Comparison of ENCODE assay signal across 13 mouse cellular contexts in the genomic region with DNA sequence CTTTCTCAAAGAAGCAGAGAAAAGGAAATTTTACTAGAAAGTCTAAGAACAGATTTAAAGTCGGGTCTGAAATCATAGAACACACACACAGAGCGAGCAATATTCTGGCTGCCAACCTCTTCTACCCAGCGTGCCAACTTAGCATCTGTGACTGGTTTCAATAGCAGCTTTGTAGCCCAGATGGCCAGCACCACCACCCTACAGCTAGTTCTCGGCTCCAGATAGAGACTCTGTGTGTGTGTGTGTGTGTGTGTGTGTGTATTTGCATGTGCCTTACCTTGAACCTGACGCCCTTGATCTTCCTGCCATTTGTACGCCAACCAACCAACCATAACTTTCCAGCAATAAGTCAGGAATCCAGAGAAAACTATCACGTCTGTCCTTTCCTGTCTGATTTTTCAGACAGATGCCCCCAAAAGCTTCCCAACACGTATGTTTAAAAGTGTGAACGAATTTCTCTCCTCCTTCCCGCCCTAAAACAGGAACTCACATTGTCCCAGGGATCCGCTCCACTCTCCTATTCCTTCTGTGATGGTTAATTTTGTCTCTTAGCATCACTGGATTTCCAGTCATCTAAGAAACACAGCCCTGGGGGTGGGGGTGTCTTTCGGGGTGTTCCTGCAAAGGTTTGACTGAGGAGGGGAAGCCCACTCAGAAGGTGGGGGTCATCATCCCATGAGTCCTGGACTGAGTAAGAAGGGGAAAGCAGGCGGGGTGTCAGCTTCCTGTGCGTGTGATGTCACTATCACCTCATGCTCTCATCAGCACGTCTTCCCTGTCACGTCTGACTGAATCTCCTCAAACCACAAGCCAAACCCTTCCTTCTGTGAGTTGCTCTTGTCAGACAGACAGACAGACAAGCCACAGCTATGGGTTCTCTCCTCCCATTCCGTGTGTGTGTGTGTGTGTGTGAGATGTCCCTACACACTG. TPM values are rescaled to one million over a fixed set of nuclear protein-coding genes. Genes with fewer than 3 reads are reported as not detected.
A peak's percentile ranks its signal among the peaks of the same experiment; 100 is the strongest.
DNase-seq lines count a peak whose midpoint lies in the region; ATAC-seq lines count a peak whose summit lies in the region.
"Had no signal": no experiment of that assay in that cellular context is flagged by ENCODE, and none has a peak within 500 bp of the region (broad histone marks: within the 10 kb centered on the region; RNA-seq: fewer than 3 reads in every experiment).

No protein-coding gene starts in this region.

- H3K4me2 ChIP-seq in hindbrain, embryonic 15.5 days = peak overlapping the region; percentile 16; the same call in 1 of the 2 replicates
- H3K4me2 ChIP-seq: midbrain, embryonic 12.5 days had no signal

- H3K36me3 ChIP-seq in hindbrain, embryonic 15.5 days = no peaks in the 10 kb centered on the region
- no peaks in the 10 kb centered on the region for H3K36me3 ChIP-seq in hindbrain, embryonic 10.5 days
- H3K36me3 ChIP-seq in limb, embryonic 10.5 days = no peaks in the 10 kb centered on the region
- H3K36me3 ChIP-seq: midbrain, embryonic 12.5 days had no signal

- no peaks in the 10 kb centered on the region for H3K9me3 ChIP-seq in hindbrain, embryonic 15.5 days
- no peaks in the 10 kb centered on the region for H3K9me3 ChIP-seq in hindbrain, embryonic 10.5 days
- H3K9me3 ChIP-seq in limb, embryonic 10.5 days (replicated peaks) = no peaks in the 10 kb centered on the region
- H3K9me3 ChIP-seq: midbrain, embryonic 12.5 days had no signal

- peaks cover 62% of the 10 kb centered on the region for H3K4me1 ChIP-seq in hindbrain, embryonic 15.5 days (replicated peaks)
- H3K4me1 ChIP-seq in hindbrain, embryonic 10.5 days (replicated peaks) = peaks cover 24% of the 10 kb centered on the region
- peaks cover 18% of the 10 kb centered on the region for H3K4me1 ChIP-seq in limb, embryonic 10.5 days

- H3K27ac ChIP-seq in hindbrain, embryonic 15.5 days (replicated peaks) = peak overlapping the region; percentile 20
- H3K27ac ChIP-seq in hindbrain, embryonic 10.5 days = no peak overlapping the region
- H3K27ac ChIP-seq in limb, embryonic 10.5 days = no peak overlapping the region
- H3K27ac ChIP-seq: midbrain, embryonic 12.5 days had no signal

- H3K9ac ChIP-seq in hindbrain, embryonic 15.5 days = no peak overlapping the region
- H3K9ac ChIP-seq: midbrain, embryonic 12.5 days had no signal

- 81% methylated on average over 17 of the region's 17 CpGs for WGBS in hindbrain, embryonic 15.5 days
- WGBS in hindbrain, embryonic 10.5 days = 86% methylated on average over 17 of the region's 17 CpGs
- 92% methylated on average over 17 of the region's 17 CpGs for WGBS in limb, embryonic 10.5 days

- no peak overlapping the region for H3K4me3 ChIP-seq in hindbrain, embryonic 15.5 days
- H3K4me3 ChIP-seq in hindbrain, embryonic 10.5 days = no peak overlapping the region
- no peak overlapping the region for H3K4me3 ChIP-seq in limb, embryonic 10.5 days
- H3K4me3 ChIP-seq: midbrain, embryonic 12.5 days had no signal

- ATAC-seq in hindbrain, embryonic 15.5 days (ENCODE audit: low FRiP score, low read depth) = no peak
- no peak for ATAC-seq in erythroblast, adult 5-6 weeks (replicated peaks; ENCODE audit: low FRiP score, poor library complexity, severe bottlenecking)

- no peaks in the 10 kb centered on the region for H3K27me3 ChIP-seq in hindbrain, embryonic 15.5 days
- H3K27me3 ChIP-seq in hindbrain, embryonic 10.5 days (ENCODE audit: insufficient read depth, poor library complexity, severe bottlenecking) = peaks cover 12% of the 10 kb centered on the region
- H3K27me3 ChIP-seq in limb, embryonic 10.5 days (ENCODE audit: low read depth, poor library complexity, severe bottlenecking) = peaks cover 13% of the 10 kb centered on the region

- no peak for DNase-seq in hindbrain, embryonic 10.5 days (ENCODE audit: low spot score)
- peak; percentile 88 for DNase-seq in cerebellum, postnatal 14 days
- DNase-seq in layer of hippocampus, adult 9-10 months (ENCODE audit: low spot score) = peak; percentile 77
- DNase-seq in right cerebral cortex, postnatal 10 days (ENCODE audit: low spot score in 2 of 2) = peak; percentile 86 to 92
- DNase-seq in lung, postnatal 4 days = no peak
- no peak for DNase-seq in limb, embryonic 10.5 days (ENCODE audit: low spot score)
- DNase-seq: adrenal gland, postnatal 14 days; heart, postnatal 4 days; spleen, adult 18-20 months had no signal

RNA-seq across cellular contexts. Expression of gene E330009J07Rik, which starts 3.3 kb away (rescaled TPM):
- polyA plus RNA-seq in hindbrain, embryonic 15.5 days (2015; fragmentation: Nextera tagmentation; extraction: Ambion mirVana) = 15.9 and 16.9 TPM in 2 replicates
- polyA plus RNA-seq in hindbrain, embryonic 10.5 days (2016; fragmentation: Nextera tagmentation; extraction: Ambion mirVana) = 10.1 and 12.4 TPM in 2 replicates
- total RNA-seq in erythroblast, adult 5-6 weeks (2015; ENCODE audit: low replicate concordance) = 7.5 and 9.6 TPM in 2 replicates
- 2.8 and 6.0 TPM in 2 replicates for total RNA-seq in erythroblast, adult 5-6 weeks (2017; ENCODE audit: low replicate concordance)
- polyA plus RNA-seq in limb, embryonic 10.5 days (2016; fragmentation: Nextera tagmentation; extraction: Ambion mirVana) = 12.6 and 13.8 TPM in 2 replicates

RNA-seq across cellular contexts. Expression of gene Wee2, which starts 6.3 kb away (rescaled TPM):
- 0.18 and 0.33 TPM in 2 replicates for polyA plus RNA-seq in hindbrain, embryonic 15.5 days (2015; fragmentation: Nextera tagmentation; extraction: Ambion mirVana)
- 0.21 TPM in 1 of 2 replicates, not detected in the other for polyA plus RNA-seq in hindbrain, embryonic 10.5 days (2016; fragmentation: Nextera tagmentation; extraction: Ambion mirVana)
- total RNA-seq in erythroblast, adult 5-6 weeks (2015; ENCODE audit: low replicate concordance) = not detected in 2 replicates
- total RNA-seq in erythroblast, adult 5-6 weeks (2017; ENCODE audit: low replicate concordance) = not detected in 2 replicates
- polyA plus RNA-seq in limb, embryonic 10.5 days (2016; fragmentation: Nextera tagmentation; extraction: Ambion mirVana) = 0.18 and 0.26 TPM in 2 replicates
- total RNA-seq: adrenal gland, postnatal 14 days; heart, postnatal 4 days had no signal
- polyA plus RNA-seq: limb, embryonic 14.5 days; midbrain, embryonic 12.5 days had no signal

RNA-seq across cellular contexts. Expression of gene Ssbp1, which starts 38.5 kb away (rescaled TPM):
- polyA plus RNA-seq in hindbrain, embryonic 15.5 days (2015; fragmentation: Nextera tagmentation; extraction: Ambion mirVana) = 96.6 and 103 TPM in 2 replicates
- 175 and 200 TPM in 2 replicates for polyA plus RNA-seq in hindbrain, embryonic 10.5 days (2016; fragmentation: Nextera tagmentation; extraction: Ambion mirVana)
- total RNA-seq in erythroblast, adult 5-6 weeks (2015; ENCODE audit: low replicate concordance) = 38.0 and 42.5 TPM in 2 replicates
- 17.8 and 23.8 TPM in 2 replicates for total RNA-seq in erythroblast, adult 5-6 weeks (2017; ENCODE audit: low replicate concordance)
- 212 and 220 TPM in 2 replicates for polyA plus RNA-seq in limb, embryonic 10.5 days (2016; fragmentation: Nextera tagmentation; extraction: Ambion mirVana)

RNA-seq across cellular contexts. Expression of gene Tas2r137, which starts 58.4 kb away (rescaled TPM):
- polyA plus RNA-seq in hindbrain, embryonic 15.5 days (2015; fragmentation: Nextera tagmentation; extraction: Ambion mirVana) = not detected in 2 replicates
- polyA plus RNA-seq in hindbrain, embryonic 10.5 days (2016; fragmentation: Nextera tagmentation; extraction: Ambion mirVana) = not detected in 2 replicates
- total RNA-seq in erythroblast, adult 5-6 weeks (2015; ENCODE audit: low replicate concordance) = not detected in 2 replicates
- not detected in 2 replicates for total RNA-seq in erythroblast, adult 5-6 weeks (2017; ENCODE audit: low replicate concordance)
- not detected in 2 replicates for polyA plus RNA-seq in limb, embryonic 10.5 days (2016; fragmentation: Nextera tagmentation; extraction: Ambion mirVana)
- total RNA-seq: adrenal gland, postnatal 14 days; heart, postnatal 4 days had no signal
- polyA plus RNA-seq: limb, embryonic 14.5 days; midbrain, embryonic 12.5 days had no signal

Comparison
In these comparisons a context has a peak if more than half of its experiments do, and no peak if none do; other contexts are left out.
1. DNase-seq: peak in cerebellum, postnatal 14 days (2 of 2), layer of hippocampus, adult 9-10 months (single experiment) and right cerebral cortex, postnatal 10 days (2 of 2); none in hindbrain, embryonic 10.5 days (single experiment), lung, postnatal 4 days (0 of 2) and limb, embryonic 10.5 days (single experiment).